Mouse (Mus musculus): ENCODE measurements at regions not wholly inside any gene's neighbourhood (a gene's known extent, or its start where the extent isn't known, plus 50 kb on each side); places are given as distances from the start of the nearest gene placed in this dataset.

DNA sequence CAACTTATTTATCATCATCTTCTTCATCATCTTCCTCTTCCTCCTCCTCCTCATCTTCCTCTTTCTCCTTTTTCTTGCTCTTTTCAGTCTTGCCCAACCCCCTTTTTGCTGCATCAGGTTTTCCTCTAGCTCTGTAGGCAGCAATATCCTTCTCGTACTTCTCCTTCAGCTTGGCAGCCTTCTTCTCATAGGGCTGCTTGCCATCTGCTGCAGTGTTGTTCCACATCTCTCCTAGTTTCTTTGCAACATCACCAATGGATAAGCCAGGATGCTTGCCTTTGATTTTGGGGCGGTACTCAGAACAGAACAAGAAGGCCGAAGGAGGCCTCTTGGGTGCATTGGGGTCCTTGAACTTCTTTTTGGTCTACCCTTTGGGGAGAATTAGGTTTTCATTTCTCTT lies 98.7 kb upstream of the Lin7c start:
- DNase-seq (ENCODE audit: low spot score in 2 of 2): peak in 1 of 2 experiments; percentile 32

- DNase-seq (ENCODE audit: low spot score in 2 of 2): no peak
Measured at GRCm38 (mm10) chr2:109816993-109817392, 73.7 kb upstream of the Lin7c start.

DNA sequence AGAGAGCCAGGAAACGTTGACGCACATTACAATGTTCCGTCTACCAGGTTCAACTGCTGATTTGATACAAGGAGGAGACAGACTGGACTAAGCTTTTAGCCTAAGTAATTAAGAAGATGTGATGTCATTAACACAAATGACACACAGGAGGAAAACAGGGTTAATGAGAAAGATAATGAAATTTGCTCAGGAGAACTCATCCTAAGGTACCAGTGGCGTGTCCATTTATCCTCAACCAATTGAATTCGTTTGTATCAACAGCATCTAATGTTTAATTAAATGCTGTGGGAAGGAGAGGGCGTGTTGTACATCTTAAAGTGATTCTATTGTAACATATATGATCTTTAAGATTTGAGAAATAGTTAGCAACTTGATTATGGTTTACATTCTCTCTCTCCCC lies 70.3 kb upstream of the Lin7c start:
- DNase-seq (ENCODE audit: low spot score in 2 of 2): no peak

DNA sequence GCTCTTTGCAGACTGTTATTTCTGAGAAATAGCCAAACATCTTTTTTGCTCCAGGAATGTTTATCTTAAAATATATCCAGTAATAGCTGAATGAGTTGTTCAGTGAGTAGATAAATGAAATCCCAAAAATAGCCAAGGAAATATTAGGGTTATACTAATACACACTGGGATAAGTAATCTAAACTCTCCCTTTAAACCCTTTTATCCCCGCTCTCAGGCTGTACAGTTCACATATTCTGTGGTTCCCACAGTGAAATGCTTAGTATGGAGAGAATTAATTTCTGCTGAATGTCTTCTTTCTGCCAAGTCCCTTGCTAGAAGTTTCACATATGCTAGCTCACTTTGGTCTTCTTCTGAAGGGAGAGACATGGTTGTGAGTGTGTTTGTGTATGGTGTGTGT lies 69.8 kb upstream of the Lin7c start:
- DNase-seq (ENCODE audit: low spot score in 2 of 2): no peak

DNA sequence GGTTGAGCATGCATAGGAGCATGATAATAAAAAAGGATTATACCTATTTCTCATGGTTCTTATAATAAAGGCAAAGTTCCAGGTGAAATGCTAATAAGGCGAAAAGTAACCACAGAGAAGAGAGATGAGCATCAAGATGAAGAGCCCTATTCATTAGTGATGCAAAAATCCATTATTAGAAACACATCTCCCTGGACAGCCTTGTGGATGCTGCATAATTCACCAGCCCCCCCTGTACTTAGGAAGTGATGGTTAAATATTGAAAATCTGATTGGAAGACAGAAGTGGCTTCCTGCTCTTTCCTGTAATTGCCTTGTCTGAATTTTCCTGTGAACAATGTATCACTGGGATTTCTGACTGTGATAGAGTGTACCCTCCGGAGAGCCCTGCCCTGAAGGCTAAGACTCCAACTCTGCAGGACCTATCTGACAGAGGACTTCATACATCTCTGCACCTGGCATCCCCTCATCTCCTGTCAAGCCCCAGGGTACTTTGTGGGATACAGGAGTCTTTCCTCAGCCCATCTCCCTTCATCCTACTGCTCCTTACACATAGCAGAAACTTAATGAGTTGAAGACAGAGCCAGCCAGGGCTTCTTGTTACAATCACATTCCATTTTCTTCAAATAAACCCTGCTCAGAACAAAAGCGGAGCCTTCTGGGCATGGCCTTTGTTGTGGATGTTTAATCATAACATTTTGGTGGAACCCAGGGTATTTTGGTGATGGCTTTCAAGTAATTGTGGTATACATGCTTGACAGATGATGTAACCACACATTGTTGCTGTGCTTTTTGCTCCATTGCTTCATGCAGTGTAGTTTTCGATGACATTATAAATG lies 67.4 kb upstream of the Lin7c start:
- DNase-seq (ENCODE audit: low spot score in 2 of 2): no peak

DNA sequence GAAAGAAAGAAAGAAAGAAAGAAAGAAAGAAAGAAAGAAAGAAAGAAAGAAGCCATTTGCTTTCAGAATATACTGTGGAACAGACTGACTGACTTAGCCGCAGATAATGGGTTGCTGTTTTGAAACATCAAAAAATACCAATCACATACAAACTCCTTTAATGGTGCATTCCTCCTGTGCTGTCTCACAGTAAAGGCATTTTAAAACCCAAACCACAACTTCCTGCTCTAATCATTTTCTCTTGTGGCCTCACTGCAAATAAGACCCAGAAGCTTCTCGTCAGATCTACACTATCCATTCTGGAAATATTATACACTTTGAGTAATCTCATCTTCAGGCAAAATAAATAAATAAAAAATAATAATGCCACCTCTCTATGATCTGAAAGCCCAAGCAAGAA lies 50.4 kb upstream of the Lin7c start:
- no peak for DNase-seq (ENCODE audit: low spot score in 2 of 2)
